Mouse (Mus musculus) T-helper 2 cell (primary cell): ENCODE measurements around the gene Olfr506.
"Not testable (repeated sequence)": the region's sequence is repeated elsewhere in the genome, so short reads cannot be mapped to it uniquely, and the experiment has no call there.

ENCODE experiments used
- in situ Hi-C: fragments of 300-600 bp; cut with MboI, MseI; formaldehyde crosslinking; loops from one replicate; pipeline ENCODE4 v1.15.1; 2025; ENCODE audit warnings: high pct_unique_total_duplicates

Gene Olfr506

DNA sequence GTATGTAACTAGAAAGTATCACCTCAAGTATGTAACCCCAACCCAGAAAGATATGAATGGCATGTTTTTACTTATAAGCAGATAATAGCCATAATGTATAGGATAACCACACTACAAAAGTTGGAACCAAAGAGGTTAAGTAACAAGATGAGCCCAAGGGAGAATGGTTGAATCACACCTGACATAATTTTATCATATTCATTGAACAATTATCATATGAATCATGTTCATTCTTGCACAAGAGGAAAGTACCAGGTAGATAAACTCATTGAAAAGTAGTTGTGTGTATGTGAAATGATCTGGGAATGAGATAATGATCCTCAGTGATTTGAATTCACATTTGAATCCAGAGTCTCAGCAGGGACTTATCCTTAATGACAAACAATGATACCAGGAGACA lies at the start of gene Olfr506:
Olfr506 (plus strand) TSS at position 301 of the 400 bp plus-strand sequence.
- in situ Hi-C loops = no loop called here

DNA sequence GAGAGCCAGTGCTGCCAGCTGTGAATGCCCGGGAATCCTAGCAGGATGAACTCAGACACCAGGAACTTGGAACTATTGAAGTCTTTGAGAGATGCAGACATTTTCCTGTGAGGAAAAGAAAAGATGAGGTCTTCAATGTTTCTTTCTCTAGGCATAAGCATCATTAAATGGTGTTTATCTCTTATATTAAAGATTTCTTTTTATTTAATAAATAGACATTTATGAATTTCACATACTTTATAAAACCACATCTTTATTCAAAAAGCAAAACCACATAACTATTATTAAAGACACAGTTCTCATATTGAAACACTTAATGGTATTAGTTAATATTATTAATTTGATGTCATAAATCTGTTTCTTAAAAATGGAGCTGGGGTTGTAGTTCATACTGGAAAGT lies 44.9 kb upstream of the Olfr506 start, which contains the start of gene Olfr504:
Olfr504 (minus strand) TSS at position 101 of the 400 bp plus-strand sequence.
- in situ Hi-C loops = no loop called here

- in situ Hi-C loops = no loop called here
Measured at GRCm38 (mm10) chr7:108589797-108590196, 20.8 kb upstream of the Olfr506 start.

DNA sequence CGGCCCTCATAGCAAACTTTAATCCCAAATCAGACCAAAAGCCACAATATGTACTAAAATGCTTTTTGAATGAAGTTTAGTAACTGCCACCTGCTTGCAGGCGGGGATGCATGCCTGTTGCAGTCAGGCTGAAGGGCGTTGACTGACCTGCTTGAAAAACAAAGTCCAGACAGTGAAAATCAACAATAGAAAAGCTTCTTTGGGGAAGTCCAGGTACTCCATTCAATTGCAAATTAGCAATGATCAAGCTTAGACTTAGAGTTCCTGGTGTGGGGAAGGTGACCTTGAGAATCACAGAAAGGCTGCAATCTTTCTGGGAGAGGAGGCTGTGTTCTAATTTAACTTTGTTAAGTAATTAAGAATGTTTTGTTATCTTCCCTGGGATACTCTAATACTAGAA lies 8.7 kb upstream of the Olfr506 start:
- in situ Hi-C loops = not testable (repeated sequence)

DNA sequence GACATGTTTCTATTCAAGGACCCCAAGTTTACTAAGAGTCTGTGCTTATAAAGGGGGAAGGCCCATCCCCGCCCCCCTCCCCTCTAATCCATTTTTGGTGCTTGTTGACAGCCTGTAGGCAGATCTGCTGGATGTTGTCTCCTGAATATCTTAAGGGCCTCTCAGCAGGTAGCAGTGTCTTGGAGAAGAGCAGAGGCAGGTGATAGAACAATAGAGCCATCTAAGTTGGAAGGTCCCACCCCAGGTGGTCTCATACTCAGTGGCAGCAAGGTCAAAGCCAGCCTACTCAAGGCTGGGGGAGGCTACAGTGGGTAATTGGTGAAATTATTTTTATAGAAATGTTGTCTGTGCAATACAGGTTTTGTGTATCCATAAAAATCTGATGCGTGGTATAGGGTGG lies 3.5 kb downstream of the Olfr506 start:
- in situ Hi-C loops = no loop called here

DNA sequence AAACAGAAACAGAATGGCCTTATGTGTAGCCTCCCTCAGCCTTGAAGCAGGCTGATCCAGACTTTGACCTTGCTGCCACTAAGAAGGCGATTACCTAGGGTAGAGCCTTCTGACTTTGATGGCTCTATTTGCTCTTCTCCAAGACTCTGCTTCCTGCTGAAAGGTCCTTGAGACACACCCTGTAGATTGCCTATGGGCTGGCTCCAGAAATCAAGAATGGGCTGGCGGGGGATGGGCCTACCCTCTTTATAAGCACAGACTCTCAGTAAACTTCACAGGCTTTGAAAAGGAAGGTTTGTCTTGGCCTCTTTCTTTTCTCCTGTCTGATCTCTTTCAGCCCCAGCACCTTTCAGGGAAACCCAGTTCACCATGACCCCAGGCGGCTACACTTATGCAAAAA lies 6.2 kb downstream of the Olfr506 start:
- in situ Hi-C loops = not testable (repeated sequence)

- in situ Hi-C loops = no loop called here
Measured at GRCm38 (mm10) chr7:108621514-108621913, 10.9 kb downstream of the Olfr506 start, which contains the start of gene Olfr507. Olfr507 (plus strand) TSS chr7:108621814.

DNA sequence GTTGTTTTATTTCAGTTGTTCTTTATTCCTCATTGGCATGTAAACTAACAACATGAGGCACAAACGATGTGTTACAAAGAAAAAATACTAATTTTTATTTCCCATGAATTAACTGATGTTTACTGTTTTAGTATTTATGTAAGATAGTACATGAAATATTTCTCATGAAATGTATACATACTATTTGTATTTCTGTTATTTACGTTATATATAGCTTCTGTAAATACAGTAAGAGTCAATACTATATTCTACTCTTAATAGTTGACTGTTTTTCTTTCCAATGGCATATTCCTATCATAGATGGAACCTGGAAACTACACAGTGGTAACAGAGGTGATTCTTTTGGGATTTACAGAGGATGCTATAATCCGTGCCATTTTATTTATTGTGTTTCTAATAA lies 19.1 kb downstream of the Olfr506 start, which contains the start of gene Olfr508:
Olfr508 (plus strand) TSS at position 301 of the 400 bp plus-strand sequence.
- in situ Hi-C loops = no loop called here

DNA sequence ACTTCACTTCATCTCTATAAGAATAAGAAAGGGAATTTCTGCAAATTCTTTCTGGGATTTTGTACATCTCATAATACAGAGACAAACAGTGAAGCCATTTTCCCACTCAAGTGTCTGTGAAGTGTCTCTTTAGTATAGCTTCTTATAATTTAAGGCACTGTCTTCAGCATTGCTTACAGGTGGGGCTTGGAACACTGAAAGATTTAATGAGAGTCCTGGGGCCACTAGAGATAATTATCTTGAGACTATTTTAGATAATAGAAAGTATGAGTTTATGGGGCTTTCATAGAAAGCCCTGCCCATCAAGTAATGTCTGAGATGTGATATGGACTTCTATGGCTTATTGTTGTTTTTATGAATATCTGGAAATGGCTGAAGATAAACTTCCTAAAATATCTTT lies 41.2 kb downstream of the Olfr506 start, which contains the start of gene Olfr509:
Olfr509 (minus strand) TSS at position 101 of the 400 bp plus-strand sequence.
- in situ Hi-C loops = no loop called here

- in situ Hi-C loops = no loop called here
Measured at GRCm38 (mm10) chr7:108662419-108662818, 51.8 kb downstream of the Olfr506 start.
